Mouse (Mus musculus) olfactory bulb, adult 2 months (tissue): Measurements from ENCODE around the gene Fam71f1.

ENCODE experiments used
- CTCF ChIP-seq: fragments of 200-500 bp; IDR thresholded peaks from 2 replicates; pipeline ENCODE4 v1.5.1; 2012; ENCODE audit warnings: low read depth, mild to moderate bottlenecking, low read length, moderate library complexity; ENCODE audit not compliant: insufficient read depth
- POLR2A ChIP-seq: fragments of 200-500 bp; IDR thresholded peaks from 2 replicates; pipeline ENCODE4 v1.6.1; 2012; ENCODE audit warnings: mild to moderate bottlenecking, low read depth, low read length, moderate library complexity; ENCODE audit not compliant: insufficient read depth

GRCm38 (mm10) chr6:29287481-29287880 lies 31.5 kb upstream of the Fam71f1 start:
- TF ChIP-seq POLR2A: no peak
- no peak for TF ChIP-seq CTCF
